In the genomic region with DNA sequence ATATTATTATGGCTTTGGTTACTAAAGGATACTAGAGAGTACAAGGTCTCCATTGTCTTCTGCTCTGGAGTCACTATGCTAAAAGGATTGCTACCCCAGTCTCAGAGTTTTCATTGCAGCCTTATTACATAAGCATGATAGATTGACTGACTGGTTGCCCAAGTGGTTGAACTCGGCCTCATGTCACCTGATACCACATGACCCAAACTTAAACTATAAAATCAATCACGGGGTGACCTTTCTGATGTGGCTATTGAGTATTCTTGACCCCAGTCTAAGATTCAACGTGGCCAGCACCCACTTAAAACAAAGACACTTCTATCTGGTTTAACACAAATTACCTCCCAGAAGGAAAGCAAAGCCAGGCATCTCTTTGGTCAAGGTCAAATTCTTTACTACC, we compare ENCODE assay signal across 22 mouse cellular contexts.
DNase-seq lines count a peak whose midpoint lies in the region; ATAC-seq and TF ChIP-seq lines count a peak whose summit lies in the region.
"Had no signal": no experiment of that assay in that cellular context is flagged by ENCODE, and none has a peak within 500 bp of the region (broad histone marks: within the 10 kb centered on the region; RNA-seq: fewer than 3 reads in every experiment).

No protein-coding gene starts in this region.

- no peak for TF ChIP-seq CTCF in liver, adult 2 months (IDR thresholded peaks at IDR 0.05; ENCODE audit: low read depth, low read length)

- no peak overlapping the region for H3K27ac ChIP-seq in liver, adult 2 months (replicated peaks; ENCODE audit: insufficient read depth, low read depth, low read length)
- no peak overlapping the region for H3K27ac ChIP-seq in liver, embryonic 12.5 days
- no peak overlapping the region for H3K27ac ChIP-seq in kidney, embryonic 15.5 days
- H3K27ac ChIP-seq: embryonic facial prominence, embryonic 10.5 days; embryonic facial prominence, embryonic 13.5 days; forebrain, embryonic 12.5 days; hindbrain, embryonic 14.5 days had no signal

- TF ChIP-seq POLR2A in liver, adult 2 months (IDR thresholded peaks at IDR 0.05; ENCODE audit: extremely low read depth, insufficient read depth, low read length): no peak
- no peak for TF ChIP-seq POLR2A in myocyte (IDR thresholded peaks at IDR 0.05; ENCODE audit: insufficient read length, low read depth)

- no peak overlapping the region for H3K4me2 ChIP-seq in liver, embryonic 12.5 days
- H3K4me2 ChIP-seq in myocyte (ENCODE audit: low read depth): peak overlapping the region; percentile 48
- no peak overlapping the region for H3K4me2 ChIP-seq in kidney, embryonic 15.5 days
- H3K4me2 ChIP-seq: embryonic facial prominence, embryonic 13.5 days; forebrain, embryonic 12.5 days; forebrain, embryonic 15.5 days; heart, embryonic 11.5 days; hindbrain, embryonic 14.5 days had no signal

- no peak overlapping the region for H3ac ChIP-seq in myocyte (ENCODE audit: control insufficient read depth, insufficient read length)

- no peaks in the 10 kb centered on the region for H3K27me3 ChIP-seq in liver, adult 2 months (ENCODE audit: control insufficient read depth, insufficient read depth, low read length)
- no peaks in the 10 kb centered on the region for H3K27me3 ChIP-seq in liver, embryonic 12.5 days (replicated peaks)
- H3K27me3 ChIP-seq in myocyte (ENCODE audit: control insufficient read depth, insufficient read depth, insufficient read length): no peaks in the 10 kb centered on the region
- H3K27me3 ChIP-seq in kidney, embryonic 15.5 days: no peaks in the 10 kb centered on the region
- H3K27me3 ChIP-seq: embryonic facial prominence, embryonic 13.5 days; forebrain, embryonic 12.5 days; forebrain, embryonic 15.5 days had no signal

- WGBS in liver, adult 2 months: 9% methylated on average over 3 of the region's 3 CpGs
- WGBS in liver, embryonic 12.5 days (ENCODE audit: insufficient replicate concordance): 41% methylated on average over 3 of the region's 3 CpGs
- WGBS in kidney, embryonic 15.5 days: 24% methylated on average over 3 of the region's 3 CpGs

- no peaks in the 10 kb centered on the region for H3K36me3 ChIP-seq in liver, adult 2 months (ENCODE audit: control insufficient read depth, insufficient read depth, low read length)
- no peaks in the 10 kb centered on the region for H3K36me3 ChIP-seq in liver, embryonic 12.5 days
- no peaks in the 10 kb centered on the region for H3K36me3 ChIP-seq in myocyte (ENCODE audit: control insufficient read depth, insufficient read depth)
- H3K36me3 ChIP-seq in kidney, embryonic 15.5 days: no peaks in the 10 kb centered on the region
- H3K36me3 ChIP-seq: embryonic facial prominence, embryonic 10.5 days; embryonic facial prominence, embryonic 13.5 days; forebrain, embryonic 12.5 days; forebrain, embryonic 15.5 days had no signal

- no peaks in the 10 kb centered on the region for H3K9me3 ChIP-seq in liver, embryonic 12.5 days (replicated peaks)
- H3K9me3 ChIP-seq in kidney, embryonic 15.5 days (replicated peaks): no peaks in the 10 kb centered on the region
- H3K9me3 ChIP-seq: embryonic facial prominence, embryonic 10.5 days; embryonic facial prominence, embryonic 13.5 days; forebrain, embryonic 12.5 days; forebrain, embryonic 15.5 days had no signal

- no peak for ATAC-seq in liver, embryonic 12.5 days
- ATAC-seq in kidney, embryonic 15.5 days (replicated peaks; ENCODE audit: low FRiP score): no peak
- ATAC-seq: activated CD4-positive, CD25-positive, alpha-beta regulatory T cell, adult 4 months; forebrain, embryonic 15.5 days; intestine, postnatal 0 days had no signal

- no peak overlapping the region for H3K9ac ChIP-seq in liver, adult 2 months (ENCODE audit: low read depth, low read length)
- H3K9ac ChIP-seq in liver, embryonic 12.5 days: no peak overlapping the region
- no peak overlapping the region for H3K9ac ChIP-seq in kidney, embryonic 15.5 days
- H3K9ac ChIP-seq: embryonic facial prominence, embryonic 13.5 days; forebrain, embryonic 12.5 days; forebrain, embryonic 15.5 days; hindbrain, embryonic 14.5 days had no signal

- no peaks in the 10 kb centered on the region for H3K79me2 ChIP-seq in liver, adult 2 months (ENCODE audit: control insufficient read depth, insufficient read depth, low read length)
- H3K79me2 ChIP-seq in myocyte (ENCODE audit: control insufficient read depth, insufficient read depth): no peaks in the 10 kb centered on the region

- no peaks in the 10 kb centered on the region for H3K4me1 ChIP-seq in liver, adult 2 months (ENCODE audit: control insufficient read depth, insufficient read depth, low read length)
- H3K4me1 ChIP-seq in liver, embryonic 12.5 days: no peaks in the 10 kb centered on the region
- no peaks in the 10 kb centered on the region for H3K4me1 ChIP-seq in kidney, embryonic 15.5 days
- H3K4me1 ChIP-seq: embryonic facial prominence, embryonic 13.5 days; forebrain, embryonic 15.5 days had no signal

- no peak overlapping the region for H3K4me3 ChIP-seq in liver, adult 2 months (ENCODE audit: insufficient read depth, low read depth, low read length)
- H3K4me3 ChIP-seq in liver, embryonic 12.5 days: no peak overlapping the region
- H3K4me3 ChIP-seq in myocyte: no peak overlapping the region
- no peak overlapping the region for H3K4me3 ChIP-seq in kidney, embryonic 15.5 days (replicated peaks)
- H3K4me3 ChIP-seq: embryonic facial prominence, embryonic 10.5 days; embryonic facial prominence, embryonic 13.5 days; erythroblast, embryonic 14.5 days; forebrain, embryonic 12.5 days; forebrain, embryonic 15.5 days had no signal

- peak; percentile 13 for DNase-seq in embryo, embryonic 10 days (ENCODE audit: low spot score)
- no peak for DNase-seq in embryo, embryonic 9.5 days (ENCODE audit: extremely low spot score)
- DNase-seq in liver, adult 2 months (ENCODE audit: extremely low read depth, low read depth, low spot score): peak; percentile 52
- DNase-seq: adrenal gland, adult 8-10 months; adrenal gland, postnatal 25 days; cerebellum, adult 11-12 months; cerebellum, adult 8-10 months; cerebellum, postnatal 14 days; gastrocnemius, postnatal 10 days; gastrocnemius, postnatal 36 days had no signal

TF ChIP-seq in myocyte, 11 proteins besides CTCF, POLR2A, EP300 and RAD21:
- no peak for TF ChIP-seq POLR2AphosphoS2 (IDR thresholded peaks at IDR 0.05; ENCODE audit: insufficient read length, low read depth)
- TF ChIP-seq CEBPB (IDR thresholded peaks at IDR 0.05; ENCODE audit: insufficient read depth, poor library complexity, severe bottlenecking): no peak; the same call in 1 of the 2 replicates
- no peak for TF ChIP-seq REST (IDR thresholded peaks at IDR 0.05; ENCODE audit: insufficient read depth, insufficient read length)
- no peak for TF ChIP-seq TCF12 (IDR thresholded peaks at IDR 0.05; ENCODE audit: insufficient read depth, poor library complexity, severe bottlenecking)
- TF ChIP-seq TCF3 (IDR thresholded peaks at IDR 0.05; ENCODE audit: insufficient read length, low read depth): no peak
